Mouse (Mus musculus) heart, postnatal 0 days (tissue): ENCODE results near the gene Lpar5. TPM values are rescaled to one million over a fixed set of nuclear protein-coding genes. Genes with fewer than 3 reads are reported as not detected.

ENCODE experiments used
- ATAC-seq: fragments of 200-750 bp; cut with Nextera tagmentation; 2 replicates; pipeline ENCODE4 v1.8.0; 2017; ENCODE audit warnings: low read depth, moderate number of reproducible peaks, moderate library complexity; ENCODE audit not compliant: insufficient read depth
- DNase-seq: peaks from one replicate; pipeline ENCODE4 v3.0.0-alpha.2; 2016; ENCODE audit warnings: low spot score
- H3K27ac ChIP-seq: fragments of 300-500 bp; sonication (generic); 2 replicates; pipeline ENCODE4 v1.5.1; 2014; ENCODE audit warnings: low read depth, mild to moderate bottlenecking
- H3K27me3 ChIP-seq: fragments of 300-500 bp; sonication (generic); 2 replicates; pipeline ENCODE4 v1.6.1; 2014; ENCODE audit warnings: low read length, mixed read lengths; ENCODE audit not compliant: control insufficient read depth, insufficient read depth
- H3K36me3 ChIP-seq: fragments of 300-500 bp; sonication (generic); replicated peaks from 2 replicates; pipeline ENCODE4 v1.6.1; 2014; ENCODE audit warnings: low read length, mixed read lengths; ENCODE audit not compliant: control insufficient read depth, insufficient read depth
- H3K4me1 ChIP-seq: fragments of 300-500 bp; sonication (generic); 2 replicates; pipeline ENCODE4 v1.6.1; 2014; ENCODE audit warnings: antibody characterized with exemption; ENCODE audit not compliant: control insufficient read depth, insufficient read depth
- H3K4me2 ChIP-seq: fragments of 300-500 bp; sonication (generic); 2 replicates; pipeline ENCODE4 v1.6.1; 2014; ENCODE audit warnings: low read depth, mild to moderate bottlenecking, low read length, moderate library complexity
- H3K4me3 ChIP-seq: fragments of 300-500 bp; sonication (generic); 2 replicates; pipeline ENCODE4 v1.5.1; 2014; ENCODE audit warnings: low read depth, low read length
- H3K9ac ChIP-seq: fragments of 300-500 bp; sonication (generic); replicated peaks from 2 replicates; pipeline ENCODE4 v1.6.1; 2014; ENCODE audit warnings: low read depth, low read length, mixed read lengths
- H3K9me3 ChIP-seq: fragments of 300-500 bp; sonication (generic); replicated peaks from 2 replicates; pipeline ENCODE4 v1.6.1; 2016; ENCODE audit warnings: low read length; ENCODE audit not compliant: control insufficient read depth
- CTCF ChIP-seq: IDR thresholded peaks from 2 replicates; pipeline ENCODE4 v1.5.1; 2016; ENCODE audit warnings: antibody characterized with exemption, control low read depth, low read depth
- EP300 ChIP-seq: IDR thresholded peaks from 2 replicates; pipeline ENCODE4 v1.6.1; 2016; ENCODE audit warnings: antibody characterized with exemption, low read depth
- WGBS: fragments of 180-500 bp; shearing (Covaris S2); extraction: QIAGEN DNeasy Blood & Tissue Kit; methylation state at CpG from one replicate; pipeline ENCODE4 v1.1.7; 2014; 5-methylcytosine and 5-hydroxymethylcytosine counted together
- polyA plus RNA-seq: library from polyadenylated mRNA; unstranded; fragments of >200 nt; fragmentation: Nextera tagmentation; extraction: Ambion mirVana; gene quantifications from 2 replicates; pipeline ENCODE4 v1.2.1, GENCODE M21; 2015
- total RNA-seq: library from RNA; depleted of rRNA; stranded (reverse); fragments of >200 nt; gene quantifications from 2 replicates; pipeline ENCODE4 v1.2.3, GENCODE M21; 2014; ENCODE audit warnings: low replicate concordance

Gene Lpar5
- total and polyA plus RNA-seq, 2 experiments from 2014 or later = 0.12 TPM; not detected in 1

GRCm38 (mm10) chr6:125097951-125098350, 30.2 kb downstream of the Lpar5 start:
- Histone ChIP-seq H3K4me2 (peak overlapping the region; percentile 97), H3K9me3 (no peaks in the 10 kb centered on the region), H3K4me3 (peak overlapping the region; percentile 75), H3K27me3 (no peaks in the 10 kb centered on the region), H3K36me3 (peaks cover 45% of the 10 kb centered on the region), H3K4me1 (peaks cover 31% of the 10 kb centered on the region), H3K9ac (peak overlapping the region; percentile 92), H3K27ac (no peak overlapping the region; the same call in 1 of the 2 replicates)
- 17% methylated on average over 8 of the region's 8 CpGs for WGBS
- TF ChIP-seq EP300 (no peak), CTCF (no peak)
- ATAC-seq (no peak), DNase-seq (no peak)

GRCm38 (mm10) chr6:125098513-125098912, 30.8 kb downstream of the Lpar5 start:
- Histone ChIP-seq H3K9ac (no peak overlapping the region; the same call in 1 of the 2 replicates), H3K27ac (peak overlapping the region; percentile 44; the same call in 1 of the 2 replicates), H3K4me2 (peak overlapping the region; percentile 97), H3K36me3 (peaks cover 49% of the 10 kb centered on the region), H3K27me3 (no peaks in the 10 kb centered on the region), H3K4me3 (peak overlapping the region; percentile 75), H3K4me1 (peaks cover 31% of the 10 kb centered on the region), H3K9me3 (no peaks in the 10 kb centered on the region)
- TF ChIP-seq EP300 = no peak
- 45% methylated on average over 3 of the region's 3 CpGs for WGBS
- ATAC-seq (no peak), DNase-seq (no peak)

- DNase-seq = peak; percentile 47
- H3K27me3 ChIP-seq = no peaks in the 10 kb centered on the region
- H3K4me1 ChIP-seq = peaks cover 31% of the 10 kb centered on the region
- H3K27ac ChIP-seq = 0 out of 2 replicates have a peak overlapping the region, but pooled peaks have one; percentile 44
- no peak for ATAC-seq
- peak overlapping the region; percentile 6; the same call in 1 of the 2 replicates for H3K4me3 ChIP-seq
- H3K4me2 ChIP-seq = peak overlapping the region; percentile 97
- peak overlapping the region; percentile 28; the same call in 1 of the 2 replicates for H3K9ac ChIP-seq
- peaks cover 57% of the 10 kb centered on the region for H3K36me3 ChIP-seq
- WGBS = 22% methylated on average over 5 of the region's 5 CpGs
- H3K9me3 ChIP-seq = no peaks in the 10 kb centered on the region
- TF ChIP-seq CTCF (no peak), EP300 (no peak)
Observed at GRCm38 (mm10) chr6:125099421-125099971, 31.8 kb downstream of the Lpar5 start.

- Histone ChIP-seq H3K9me3 (no peaks in the 10 kb centered on the region), H3K27me3 (no peaks in the 10 kb centered on the region), H3K9ac (no peak overlapping the region), H3K4me1 (peaks cover 31% of the 10 kb centered on the region), H3K4me3 (no peak overlapping the region), H3K4me2 (no peak overlapping the region), H3K27ac (no peak overlapping the region), H3K36me3 (peaks cover 77% of the 10 kb centered on the region)
- ATAC-seq (no peak), DNase-seq (no peak)
- TF ChIP-seq CTCF (no peak), EP300 (no peak)
- WGBS = 50% methylated on average over 9 of the region's 9 CpGs
Observed at GRCm38 (mm10) chr6:125101444-125101843, 33.7 kb downstream of the Lpar5 start.

GRCm38 (mm10) chr6:125104223-125104622, 36.5 kb downstream of the Lpar5 start:
- peak; percentile 71 for ATAC-seq
- Histone ChIP-seq H3K27me3 (no peaks in the 10 kb centered on the region), H3K4me3 (no peak overlapping the region), H3K36me3 (peaks cover 95% of the 10 kb centered on the region), H3K9me3 (no peaks in the 10 kb centered on the region), H3K9ac (no peak overlapping the region), H3K4me1 (peaks cover 10% of the 10 kb centered on the region), H3K27ac (peak overlapping the region; percentile 19; the same call in 1 of the 2 replicates), H3K4me2 (no peak overlapping the region)
- DNase-seq = no peak
- TF ChIP-seq EP300 (no peak), CTCF (no peak)
- WGBS = 37% methylated on average over 4 of the region's 4 CpGs

GRCm38 (mm10) chr6:125107705-125108104, 40.0 kb downstream of the Lpar5 start:
- Histone ChIP-seq H3K9ac (no peak overlapping the region), H3K4me3 (no peak overlapping the region), H3K4me2 (no peak overlapping the region), H3K36me3 (peaks cover 97% of the 10 kb centered on the region), H3K27me3 (no peaks in the 10 kb centered on the region), H3K9me3 (no peaks in the 10 kb centered on the region), H3K27ac (no peak overlapping the region), H3K4me1 (no peaks in the 10 kb centered on the region)
- 96% methylated on average over 2 of the region's 2 CpGs for WGBS
- ATAC-seq (no peak), DNase-seq (no peak)
- TF ChIP-seq EP300 (no peak), CTCF (no peak)
